Mouse (Mus musculus) embryo, embryonic 11.5 days (tissue): ENCODE results near the gene Svop.

Source experiments
- DNase-seq: peaks from one replicate; pipeline ENCODE4 v3.0.0-alpha.2; 2012; ENCODE audit warnings: low read depth, low spot score

The Svop gene

GRCm38 (mm10) chr5:114106391-114106935 lies 15.1 kb upstream of the Svop start:
- no peak for DNase-seq

GRCm38 (mm10) chr5:114102807-114103206 lies 11.4 kb upstream of the Svop start:
- DNase-seq: no peak

- DNase-seq: no peak
Measured at GRCm38 (mm10) chr5:114101873-114102272, 10.5 kb upstream of the Svop start.

GRCm38 (mm10) chr5:114100390-114101099 lies 9.2 kb upstream of the Svop start:
- no peak for DNase-seq

- peak; percentile 86 for DNase-seq
Measured at GRCm38 (mm10) chr5:114099709-114100389, 8.5 kb upstream of the Svop start.

- DNase-seq: no peak
Measured at GRCm38 (mm10) chr5:114090421-114091013, 853 bp downstream of the Svop start.

GRCm38 (mm10) chr5:114087875-114088480 lies 3.4 kb downstream of the Svop start:
- no peak for DNase-seq

GRCm38 (mm10) chr5:114085501-114085900 lies 5.9 kb downstream of the Svop start:
- no peak for DNase-seq

- DNase-seq: no peak
Measured at GRCm38 (mm10) chr5:114077009-114077408, 14.4 kb downstream of the Svop start.

- no peak for DNase-seq
Measured at GRCm38 (mm10) chr5:114072262-114072661, 19.1 kb downstream of the Svop start.

GRCm38 (mm10) chr5:114070858-114071257 lies 20.5 kb downstream of the Svop start:
- no peak for DNase-seq

- DNase-seq: no peak
Measured at GRCm38 (mm10) chr5:114067982-114068381, 23.4 kb downstream of the Svop start.

- no peak for DNase-seq
Measured at GRCm38 (mm10) chr5:114067543-114067942, 23.8 kb downstream of the Svop start.

GRCm38 (mm10) chr5:114066601-114067000 lies 24.8 kb downstream of the Svop start:
- DNase-seq: no peak

GRCm38 (mm10) chr5:114065161-114065560 lies 26.2 kb downstream of the Svop start, which contains the start of gene Usp30:
Usp30 (plus strand) TSS chr5:114065461.
- DNase-seq: no peak

GRCm38 (mm10) chr5:114063958-114064357 lies 27.4 kb downstream of the Svop start:
- no peak for DNase-seq

GRCm38 (mm10) chr5:114061675-114062074 lies 29.7 kb downstream of the Svop start:
- no peak for DNase-seq

GRCm38 (mm10) chr5:114057129-114057731 lies 34.1 kb downstream of the Svop start:
- DNase-seq: no peak

GRCm38 (mm10) chr5:114052246-114052761 lies 39.1 kb downstream of the Svop start:
- DNase-seq: peak; percentile 49

- DNase-seq: no peak
Measured at GRCm38 (mm10) chr5:114048731-114049308, 42.5 kb downstream of the Svop start.

- DNase-seq: no peak
Measured at GRCm38 (mm10) chr5:114047182-114047581, 44.2 kb downstream of the Svop start.
